Mouse (Mus musculus): ENCODE data around the gene Ralgapa1. TPM values are rescaled to one million over a fixed set of nuclear protein-coding genes. Genes with fewer than 3 reads are reported as not detected.
"Not testable (repeated sequence)": the region's sequence is repeated elsewhere in the genome, so short reads cannot be mapped to it uniquely, and the experiment has no call there.

The Ralgapa1 gene
- polyA plus RNA-seq, 1 experiment, result 4.4 TPM

DNA sequence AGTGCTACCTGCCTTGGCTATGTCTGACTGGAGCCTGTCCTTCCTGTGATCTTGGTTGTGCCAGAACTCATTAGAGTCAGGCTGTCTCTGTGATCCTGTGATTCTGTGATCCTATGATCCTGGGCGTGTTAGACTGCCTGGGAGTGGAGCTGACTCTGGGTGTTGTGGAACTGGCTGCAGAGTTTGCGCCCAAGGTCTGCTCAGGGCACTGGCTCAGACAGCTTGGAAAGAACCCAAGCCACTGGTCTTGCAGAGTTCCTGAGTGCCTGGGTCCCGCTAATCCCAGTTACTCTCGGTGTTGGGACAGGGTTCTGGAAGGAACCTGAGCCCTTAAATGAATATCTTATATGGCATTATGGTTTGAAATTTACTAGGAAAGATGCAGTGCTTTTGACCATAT lies 115.1 kb downstream of the Ralgapa1 start:
- H3K27me3 ChIP-seq (ENCODE audit: control insufficient read depth, insufficient read depth, insufficient read length), result no peaks in the 10 kb centered on the region
- H3ac ChIP-seq (ENCODE audit: control insufficient read depth, insufficient read length), result no peak overlapping the region
- no peaks in the 10 kb centered on the region for H3K79me2 ChIP-seq (ENCODE audit: control insufficient read depth, insufficient read depth)
- no peak overlapping the region for H3K4me2 ChIP-seq (ENCODE audit: low read depth)
- H3K4me3 ChIP-seq, result no peak overlapping the region
- peaks cover 46% of the 10 kb centered on the region for H3K36me3 ChIP-seq (ENCODE audit: control insufficient read depth, insufficient read depth)
- no peak for TF ChIP-seq TCF3 (IDR thresholded peaks at IDR 0.05; ENCODE audit: insufficient read length, low read depth)
- no peak for TF ChIP-seq CEBPB (IDR thresholded peaks at IDR 0.05; ENCODE audit: insufficient read depth, poor library complexity, severe bottlenecking)
- TF ChIP-seq MYOG (IDR thresholded peaks at IDR 0.05; ENCODE audit: control insufficient read depth in 1 of 3, insufficient read depth in 1 of 3, insufficient read length in 2 of 3, low read depth in 2 of 3), result no peak
- TF ChIP-seq USF1 (IDR thresholded peaks at IDR 0.05; ENCODE audit: low read depth), result no peak
- no peak for TF ChIP-seq POLR2AphosphoS2 (IDR thresholded peaks at IDR 0.05; ENCODE audit: insufficient read length, low read depth)
- TF ChIP-seq POLR2A (IDR thresholded peaks at IDR 0.05; ENCODE audit: insufficient read length, low read depth), result no peak
- no peak for TF ChIP-seq MAX (IDR thresholded peaks at IDR 0.05; ENCODE audit: low read depth)
- no peak for TF ChIP-seq MYOD1 (IDR thresholded peaks at IDR 0.05; ENCODE audit: control insufficient read depth in 1 of 3, insufficient read length in 2 of 3, low read depth in 2 of 3)
- TF ChIP-seq E2F4 (IDR thresholded peaks at IDR 0.05; ENCODE audit: insufficient read depth), result no peak
- no peak for TF ChIP-seq REST (IDR thresholded peaks at IDR 0.05; ENCODE audit: insufficient read depth, insufficient read length)
- TF ChIP-seq SRF (IDR thresholded peaks at IDR 0.05; ENCODE audit: control insufficient read depth, insufficient read length, low read depth), result no peak
- TF ChIP-seq TCF12 (IDR thresholded peaks at IDR 0.05; ENCODE audit: insufficient read depth, poor library complexity, severe bottlenecking), result no peak

DNA sequence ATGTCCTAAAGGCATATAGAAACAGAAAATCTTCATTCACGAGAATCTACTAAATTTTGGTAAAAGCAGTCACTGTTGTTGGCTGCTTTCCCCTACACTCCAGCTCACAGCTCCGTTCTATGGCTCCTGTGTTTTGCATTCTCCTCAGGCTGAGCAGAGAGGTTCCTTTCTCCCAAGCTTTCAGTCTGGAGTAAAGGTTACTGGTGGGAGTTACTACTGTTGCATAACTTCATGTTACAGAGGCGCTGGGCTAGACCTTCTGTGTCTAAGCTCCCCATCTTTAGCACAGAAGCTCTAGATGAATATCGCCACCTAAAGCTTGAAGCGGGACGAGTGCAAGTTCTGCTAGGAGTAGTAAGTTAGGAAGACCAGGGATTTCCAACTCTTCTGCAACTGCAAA lies 154.3 kb downstream of the Ralgapa1 start:
- peaks cover 28% of the 10 kb centered on the region for H3K36me3 ChIP-seq (ENCODE audit: control insufficient read depth, insufficient read depth)
- no peak overlapping the region for H3K4me2 ChIP-seq (ENCODE audit: low read depth)
- no peak overlapping the region for H3ac ChIP-seq (ENCODE audit: control insufficient read depth, insufficient read length)
- TF ChIP-seq POLR2A (IDR thresholded peaks at IDR 0.05; ENCODE audit: insufficient read length, low read depth) (no peak), E2F4 (IDR thresholded peaks at IDR 0.05; ENCODE audit: insufficient read depth) (no peak), MYOD1 (IDR thresholded peaks at IDR 0.05; ENCODE audit: control insufficient read depth in 1 of 3, insufficient read length in 2 of 3, low read depth in 2 of 3) (no peak), REST (IDR thresholded peaks at IDR 0.05; ENCODE audit: insufficient read depth, insufficient read length) (no peak), POLR2AphosphoS2 (IDR thresholded peaks at IDR 0.05; ENCODE audit: insufficient read length, low read depth) (no peak), SRF (IDR thresholded peaks at IDR 0.05; ENCODE audit: control insufficient read depth, insufficient read length, low read depth) (no peak), TCF12 (IDR thresholded peaks at IDR 0.05; ENCODE audit: insufficient read depth, poor library complexity, severe bottlenecking) (no peak), TCF3 (IDR thresholded peaks at IDR 0.05; ENCODE audit: insufficient read length, low read depth) (no peak), USF1 (IDR thresholded peaks at IDR 0.05; ENCODE audit: low read depth) (no peak), MAX (IDR thresholded peaks at IDR 0.05; ENCODE audit: low read depth) (no peak), MYOG (IDR thresholded peaks at IDR 0.05; ENCODE audit: control insufficient read depth in 1 of 3, insufficient read depth in 1 of 3, insufficient read length in 2 of 3, low read depth in 2 of 3) (no peak), CEBPB (IDR thresholded peaks at IDR 0.05; ENCODE audit: insufficient read depth, poor library complexity, severe bottlenecking) (no peak)
- no peaks in the 10 kb centered on the region for H3K79me2 ChIP-seq (ENCODE audit: control insufficient read depth, insufficient read depth)
- H3K4me3 ChIP-seq, result no peak overlapping the region
- no peaks in the 10 kb centered on the region for H3K27me3 ChIP-seq (ENCODE audit: control insufficient read depth, insufficient read depth, insufficient read length)

DNA sequence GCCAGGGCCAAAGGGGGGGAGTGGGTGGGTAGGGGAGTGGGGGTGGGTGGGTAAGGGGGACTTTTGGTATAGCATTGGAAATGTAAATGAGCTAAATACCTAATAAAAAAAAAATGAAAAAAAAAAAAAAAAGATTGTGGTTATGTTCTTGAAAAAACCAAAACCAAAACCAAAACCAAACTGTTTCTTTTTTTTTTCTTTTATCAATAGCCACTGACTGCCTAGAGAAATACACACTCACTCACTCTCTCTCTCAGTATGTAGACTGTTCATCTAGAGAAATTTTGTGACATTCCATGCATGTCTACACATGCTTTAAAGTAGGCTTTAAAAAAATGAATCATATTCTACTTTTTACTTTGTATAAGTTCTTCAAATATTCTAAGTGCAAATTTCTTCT lies 157.8 kb downstream of the Ralgapa1 start:
- peaks cover 22% of the 10 kb centered on the region for H3K36me3 ChIP-seq (ENCODE audit: control insufficient read depth, insufficient read depth)
- H3K4me2 ChIP-seq (ENCODE audit: low read depth); H3K27me3 ChIP-seq (ENCODE audit: control insufficient read depth, insufficient read depth, insufficient read length); H3K79me2 ChIP-seq (ENCODE audit: control insufficient read depth, insufficient read depth); H3ac ChIP-seq (ENCODE audit: control insufficient read depth, insufficient read length); H3K4me3 ChIP-seq: not testable (repeated sequence)

DNA sequence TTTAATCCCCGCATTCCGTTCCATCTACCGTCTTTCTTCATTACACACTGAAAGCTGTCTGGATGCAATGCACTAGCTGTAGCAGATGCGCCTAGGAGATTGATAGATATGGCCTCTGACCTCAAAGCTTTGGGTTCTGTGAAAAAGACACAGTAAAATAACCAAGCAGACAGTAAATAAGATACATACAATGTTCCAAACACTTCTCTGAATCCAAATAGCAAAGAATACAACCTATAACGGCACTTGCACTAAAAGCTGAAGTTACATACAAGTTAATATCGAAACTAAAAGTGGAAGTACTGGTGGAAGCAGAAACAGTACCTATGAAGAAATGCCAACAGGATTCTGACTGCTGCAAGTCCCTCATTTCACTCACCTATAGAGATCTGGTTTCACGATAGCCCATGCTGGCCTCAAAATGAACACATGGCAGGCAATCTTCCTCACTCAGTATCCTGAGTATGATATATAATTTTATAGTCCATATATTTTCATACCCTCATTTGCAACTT lies 172.9 kb downstream of the Ralgapa1 start:
- no peak for TF ChIP-seq MYOD1 (IDR thresholded peaks at IDR 0.05; ENCODE audit: control insufficient read depth in 1 of 3, insufficient read length in 2 of 3, low read depth in 2 of 3)
- TF ChIP-seq TCF12 (IDR thresholded peaks at IDR 0.05; ENCODE audit: insufficient read depth, poor library complexity, severe bottlenecking), result no peak
- TF ChIP-seq MAX (IDR thresholded peaks at IDR 0.05; ENCODE audit: low read depth), result no peak
- no peak for TF ChIP-seq SRF (IDR thresholded peaks at IDR 0.05; ENCODE audit: control insufficient read depth, insufficient read length, low read depth)
- TF ChIP-seq TCF3 (IDR thresholded peaks at IDR 0.05; ENCODE audit: insufficient read length, low read depth), result no peak
- no peak for TF ChIP-seq REST (IDR thresholded peaks at IDR 0.05; ENCODE audit: insufficient read depth, insufficient read length)
- TF ChIP-seq USF1 (IDR thresholded peaks at IDR 0.05; ENCODE audit: low read depth), result no peak
- no peak for TF ChIP-seq POLR2AphosphoS2 (IDR thresholded peaks at IDR 0.05; ENCODE audit: insufficient read length, low read depth)
- TF ChIP-seq POLR2A (IDR thresholded peaks at IDR 0.05; ENCODE audit: insufficient read length, low read depth), result no peak
- TF ChIP-seq CEBPB (IDR thresholded peaks at IDR 0.05; ENCODE audit: insufficient read depth, poor library complexity, severe bottlenecking), result no peak
- Histone ChIP-seq H3K4me3 (no peak overlapping the region), H3K4me2 (ENCODE audit: low read depth) (no peak overlapping the region)

DNA sequence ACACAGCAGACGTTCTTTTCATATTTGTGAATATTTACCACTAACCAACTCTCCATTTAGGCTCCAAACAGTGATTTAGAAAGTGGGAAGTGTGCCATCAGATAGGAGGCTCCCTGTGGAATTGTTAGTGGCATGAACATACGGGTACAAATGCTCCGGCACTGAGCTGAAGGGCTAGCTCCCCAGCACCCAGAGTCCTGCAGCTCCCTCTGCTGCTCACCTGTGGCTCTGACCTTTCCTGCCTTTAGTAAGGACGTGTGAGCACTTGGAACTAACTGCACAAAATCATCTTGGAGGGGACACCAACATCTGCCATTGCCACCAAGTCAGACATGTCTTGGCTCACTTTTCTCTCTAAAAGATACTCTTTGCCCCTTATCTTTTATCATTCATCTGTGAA lies 194.3 kb downstream of the Ralgapa1 start:
- Histone ChIP-seq H3K27me3 (ENCODE audit: control insufficient read depth, insufficient read depth, insufficient read length) (no peaks in the 10 kb centered on the region), H3K4me3 (no peak overlapping the region), H3K4me2 (ENCODE audit: low read depth) (no peak overlapping the region), H3ac (ENCODE audit: control insufficient read depth, insufficient read length) (no peak overlapping the region), H3K36me3 (ENCODE audit: control insufficient read depth, insufficient read depth) (no peaks in the 10 kb centered on the region), H3K79me2 (ENCODE audit: control insufficient read depth, insufficient read depth) (no peaks in the 10 kb centered on the region)
- no peak for TF ChIP-seq MYOD1 (IDR thresholded peaks at IDR 0.05; ENCODE audit: control insufficient read depth in 1 of 3, insufficient read length in 2 of 3, low read depth in 2 of 3)
- TF ChIP-seq SRF (IDR thresholded peaks at IDR 0.05; ENCODE audit: control insufficient read depth, insufficient read length, low read depth), result no peak

More for the DNA sequence above, 172.9 kb downstream of the Ralgapa1 start:
- Histone ChIP-seq H3K36me3 (ENCODE audit: control insufficient read depth, insufficient read depth) (peaks cover 4% of the 10 kb centered on the region), H3K79me2 (ENCODE audit: control insufficient read depth, insufficient read depth) (no peaks in the 10 kb centered on the region), H3ac (ENCODE audit: control insufficient read depth, insufficient read length) (no peak overlapping the region), H3K27me3 (ENCODE audit: control insufficient read depth, insufficient read depth, insufficient read length) (no peaks in the 10 kb centered on the region)
